Mouse (Mus musculus): Measurements from ENCODE around the gene Adgrg6. TPM values are rescaled to one million over a fixed set of nuclear protein-coding genes. Genes with fewer than 3 reads are reported as not detected.

Gene Adgrg6
- polyA plus RNA-seq, 1 experiment from 2014 or later: 7.3 TPM

Other genes with a start within 250 kb of the Adgrg6 start
- gene Vta1, start 159.9 kb upstream of the Adgrg6 start, polyA plus RNA-seq (2015; fragmentation: Nextera tagmentation; extraction: Ambion mirVana): 100.0 and 103 TPM in 2 replicates
- gene Nmbr, start 159.9 kb upstream of the Adgrg6 start, polyA plus RNA-seq (2015; fragmentation: Nextera tagmentation; extraction: Ambion mirVana): 1.0 TPM in 2 replicates
- not detected in 2 replicates for gene Gje1, start 172.6 kb upstream of the Adgrg6 start, polyA plus RNA-seq (2015; fragmentation: Nextera tagmentation; extraction: Ambion mirVana)

Measured in kidney, embryonic 16.5 days (tissue).